Comparison of ENCODE assay signal across 12 mouse cellular contexts in the genomic region with DNA sequence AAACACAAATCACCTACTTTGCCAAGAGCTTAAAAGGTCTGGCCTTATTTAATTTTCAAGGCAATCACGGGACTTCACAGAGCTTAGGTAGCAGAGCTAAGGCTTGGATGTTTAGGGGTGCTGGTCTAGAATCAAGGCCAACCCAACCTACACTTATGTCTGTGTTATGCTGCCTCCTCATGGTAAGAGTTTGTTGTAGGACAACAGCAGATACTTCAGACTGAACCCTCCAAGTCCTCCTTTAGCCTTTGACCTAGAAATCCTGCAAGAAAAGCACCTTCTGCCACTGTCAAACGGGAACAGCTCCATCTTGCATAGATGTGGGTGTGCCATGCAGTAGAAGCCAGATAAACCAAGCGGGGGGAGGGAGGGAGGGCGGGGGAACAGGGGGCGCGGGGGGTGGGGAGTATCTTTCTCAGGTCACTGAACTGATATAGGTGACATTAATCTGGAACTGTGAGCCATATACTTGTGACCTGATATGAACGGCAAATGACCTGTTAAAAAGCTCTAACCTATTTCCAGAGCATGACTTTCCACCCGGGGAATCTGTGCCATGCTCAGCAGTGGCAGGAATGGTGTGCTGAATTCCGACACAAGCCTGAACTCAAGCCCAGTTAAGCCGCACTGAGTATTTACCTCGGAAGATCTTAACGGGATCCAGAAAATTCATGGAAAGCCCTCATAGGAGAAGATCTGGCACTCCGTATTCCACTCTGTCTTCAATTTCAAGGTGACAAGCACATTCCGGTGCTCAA.
DNase-seq lines count a peak whose midpoint lies in the region; ATAC-seq and TF ChIP-seq lines count a peak whose summit lies in the region.
"Had no signal": no experiment of that assay in that cellular context is flagged by ENCODE, and none has a peak within 500 bp of the region (broad histone marks: within the 10 kb centered on the region; RNA-seq: fewer than 3 reads in every experiment).

No protein-coding gene starts in this region.

- ATAC-seq in kidney, postnatal 0 days (replicated peaks; ENCODE audit: low FRiP score, low read depth) = no peak
- no peak for ATAC-seq in hindbrain, embryonic 16.5 days
- ATAC-seq: Patski had no signal

- H3K9me3 ChIP-seq in kidney, postnatal 0 days (replicated peaks; ENCODE audit: low read length) = no peaks in the 10 kb centered on the region
- H3K9me3 ChIP-seq in hindbrain, embryonic 16.5 days (ENCODE audit: control insufficient read depth, low read length) = no peaks in the 10 kb centered on the region
- H3K9me3 ChIP-seq: embryonic facial prominence, embryonic 12.5 days; limb, embryonic 15.5 days; megakaryocyte, embryonic 14.5 days had no signal

- peak; percentile 23; the same call in 1 of the 2 replicates for TF ChIP-seq CTCF in kidney, postnatal 0 days (IDR thresholded peaks at IDR 0.05; ENCODE audit: low read depth)
- no peak for TF ChIP-seq CTCF in brain, embryonic 14.5 days (IDR thresholded peaks at IDR 0.05; ENCODE audit: borderline replicate concordance, extremely low read depth, insufficient read depth, insufficient read length)

- H3K4me2 ChIP-seq in kidney, postnatal 0 days (ENCODE audit: low read length) = no peak overlapping the region
- no peak overlapping the region for H3K4me2 ChIP-seq in hindbrain, embryonic 16.5 days (ENCODE audit: low read length)
- H3K4me2 ChIP-seq: embryonic facial prominence, embryonic 12.5 days; limb, embryonic 15.5 days had no signal

- no peak for TF ChIP-seq POLR2A in brain, embryonic 14.5 days (IDR thresholded peaks at IDR 0.05; ENCODE audit: borderline replicate concordance, extremely low read depth, insufficient read depth, insufficient read length, poor library complexity, severe bottlenecking)

- no peaks in the 10 kb centered on the region for H3K36me3 ChIP-seq in kidney, postnatal 0 days (ENCODE audit: insufficient read depth, low read length)
- no peaks in the 10 kb centered on the region for H3K36me3 ChIP-seq in hindbrain, embryonic 16.5 days (ENCODE audit: control insufficient read depth, insufficient read depth, low read length)
- H3K36me3 ChIP-seq: embryonic facial prominence, embryonic 12.5 days; limb, embryonic 15.5 days had no signal

- DNase-seq in kidney, postnatal 0 days (ENCODE audit: low spot score) = peak; percentile 18
- DNase-seq in kidney, adult 8-10 months = no peak
- peak; percentile 66 for DNase-seq in ES-CJ7 (ENCODE audit: low read depth, low spot score)
- peak; percentile 20 for DNase-seq in brain, embryonic 14.5 days (ENCODE audit: low read depth)
- peak; percentile 41 for DNase-seq in induced T-regulatory cell, adult 2 months (ENCODE audit: low read depth)
- no peak for DNase-seq in kidney, postnatal 25 days
- DNase-seq in kidney, adult 11 months = no peak

- H3K4me3 ChIP-seq in kidney, postnatal 0 days (replicated peaks; ENCODE audit: low read depth, low read length) = no peak overlapping the region
- H3K4me3 ChIP-seq in hindbrain, embryonic 16.5 days (ENCODE audit: low read length) = no peak overlapping the region
- H3K4me3 ChIP-seq: embryonic facial prominence, embryonic 12.5 days; limb, embryonic 15.5 days; megakaryocyte, embryonic 14.5 days had no signal

- H3K27ac ChIP-seq in kidney, postnatal 0 days = no peak overlapping the region
- no peak overlapping the region for H3K27ac ChIP-seq in hindbrain, embryonic 16.5 days (ENCODE audit: low read depth, low read length)
- H3K27ac ChIP-seq: embryonic facial prominence, embryonic 12.5 days; limb, embryonic 15.5 days had no signal

- no peaks in the 10 kb centered on the region for H3K4me1 ChIP-seq in kidney, postnatal 0 days (replicated peaks; ENCODE audit: insufficient read depth, low read length)
- no peaks in the 10 kb centered on the region for H3K4me1 ChIP-seq in hindbrain, embryonic 16.5 days (ENCODE audit: control insufficient read depth, insufficient read depth, low read depth, low read length)
- H3K4me1 ChIP-seq: embryonic facial prominence, embryonic 12.5 days; limb, embryonic 15.5 days; megakaryocyte, embryonic 14.5 days had no signal

- H3K27me3 ChIP-seq in kidney, postnatal 0 days (ENCODE audit: insufficient read depth, low read length) = no peaks in the 10 kb centered on the region
- no peaks in the 10 kb centered on the region for H3K27me3 ChIP-seq in hindbrain, embryonic 16.5 days (replicated peaks; ENCODE audit: control insufficient read depth, insufficient read depth, low read length)
- H3K27me3 ChIP-seq: embryonic facial prominence, embryonic 12.5 days; limb, embryonic 15.5 days; megakaryocyte, embryonic 14.5 days; Patski had no signal

- H3K9ac ChIP-seq in kidney, postnatal 0 days (ENCODE audit: low read depth, low read length) = no peak overlapping the region
- no peak overlapping the region for H3K9ac ChIP-seq in hindbrain, embryonic 16.5 days (ENCODE audit: low read depth, low read length)
- H3K9ac ChIP-seq: embryonic facial prominence, embryonic 12.5 days; limb, embryonic 15.5 days had no signal

- 73% methylated on average over 14 of the region's 14 CpGs for WGBS in kidney, postnatal 0 days
- WGBS in hindbrain, embryonic 16.5 days = 83% methylated on average over 14 of the region's 14 CpGs

Comparison
In these comparisons a context has a peak if more than half of its experiments do, and no peak if none do; other contexts are left out.
1. DNase-seq: peak in kidney, postnatal 0 days (single experiment), ES-CJ7 (single experiment), brain, embryonic 14.5 days (single experiment) and induced T-regulatory cell, adult 2 months (single experiment); none in kidney, adult 8-10 months (0 of 2), kidney, postnatal 25 days (0 of 2) and kidney, adult 11 months (single experiment).